Mouse (Mus musculus): ENCODE data around the gene Itm2c. TPM values are rescaled to one million over a fixed set of nuclear protein-coding genes. Genes with fewer than 3 reads are reported as not detected.

Itm2c gene
- polyA plus RNA-seq, 2 experiments from 2014 or later = 106 to 170 TPM

DNA sequence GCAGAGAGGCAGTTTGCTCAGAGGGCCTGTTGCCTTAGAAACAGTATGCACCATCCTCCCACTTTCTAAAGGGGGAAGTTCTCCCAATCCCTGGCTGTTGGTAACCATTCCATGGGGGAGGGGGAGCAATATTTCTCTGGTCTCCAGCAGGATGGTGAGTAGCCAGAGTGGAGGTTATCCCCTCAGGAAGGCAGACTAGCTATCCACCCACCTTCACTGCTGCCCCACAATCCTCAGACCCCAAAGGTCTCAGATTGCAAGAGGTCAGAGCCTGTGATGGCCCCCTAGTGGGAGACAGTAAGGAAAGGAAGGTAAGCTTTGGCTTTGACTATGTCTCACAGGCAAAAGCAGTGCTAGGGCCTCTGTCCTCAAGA lies 5.3 kb downstream of the Itm2c start:
- ATAC-seq = no peak

- ATAC-seq = no peak
Observed at GRCm38 (mm10) chr1:85900521-85901333, 6.6 kb downstream of the Itm2c start.

GRCm38 (mm10) chr1:85901516-85902107 lies 7.5 kb downstream of the Itm2c start:
- ATAC-seq = no peak

GRCm38 (mm10) chr1:85902108-85902561 lies 8.1 kb downstream of the Itm2c start:
- ATAC-seq = no peak

DNA sequence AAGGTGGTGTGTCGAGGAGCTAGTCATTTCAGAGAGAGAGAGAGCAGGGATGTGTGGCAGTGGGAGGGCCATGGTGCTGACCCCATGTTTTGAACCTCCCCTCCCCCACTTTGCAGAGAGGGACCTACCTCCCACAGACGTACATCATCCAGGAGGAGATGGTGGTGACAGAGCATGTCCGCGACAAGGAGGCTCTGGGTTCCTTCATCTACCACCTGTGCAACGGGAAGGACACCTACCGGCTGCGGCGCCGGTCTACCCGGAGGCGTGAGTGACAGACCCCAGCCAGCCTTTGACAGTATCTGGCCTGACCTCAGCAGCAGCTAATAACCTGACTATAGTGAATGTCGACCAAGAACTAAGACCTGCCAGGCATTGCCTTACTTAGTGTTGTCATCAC lies 12.8 kb downstream of the Itm2c start:
- ATAC-seq = no peak

- ATAC-seq = no peak
Observed at GRCm38 (mm10) chr1:85908754-85909590, 14.9 kb downstream of the Itm2c start.

- no peak for ATAC-seq
Observed at GRCm38 (mm10) chr1:85913078-85913755, 19.1 kb downstream of the Itm2c start.

- ATAC-seq = no peak
Observed at GRCm38 (mm10) chr1:85915890-85916289, 21.8 kb downstream of the Itm2c start.

- ATAC-seq = no peak
Observed at GRCm38 (mm10) chr1:85916830-85917450, 22.9 kb downstream of the Itm2c start.

GRCm38 (mm10) chr1:85919621-85920020 lies 25.5 kb downstream of the Itm2c start:
- ATAC-seq = peak; percentile 34

- ATAC-seq = no peak
Observed at GRCm38 (mm10) chr1:85921725-85922124, 27.6 kb downstream of the Itm2c start.

DNA sequence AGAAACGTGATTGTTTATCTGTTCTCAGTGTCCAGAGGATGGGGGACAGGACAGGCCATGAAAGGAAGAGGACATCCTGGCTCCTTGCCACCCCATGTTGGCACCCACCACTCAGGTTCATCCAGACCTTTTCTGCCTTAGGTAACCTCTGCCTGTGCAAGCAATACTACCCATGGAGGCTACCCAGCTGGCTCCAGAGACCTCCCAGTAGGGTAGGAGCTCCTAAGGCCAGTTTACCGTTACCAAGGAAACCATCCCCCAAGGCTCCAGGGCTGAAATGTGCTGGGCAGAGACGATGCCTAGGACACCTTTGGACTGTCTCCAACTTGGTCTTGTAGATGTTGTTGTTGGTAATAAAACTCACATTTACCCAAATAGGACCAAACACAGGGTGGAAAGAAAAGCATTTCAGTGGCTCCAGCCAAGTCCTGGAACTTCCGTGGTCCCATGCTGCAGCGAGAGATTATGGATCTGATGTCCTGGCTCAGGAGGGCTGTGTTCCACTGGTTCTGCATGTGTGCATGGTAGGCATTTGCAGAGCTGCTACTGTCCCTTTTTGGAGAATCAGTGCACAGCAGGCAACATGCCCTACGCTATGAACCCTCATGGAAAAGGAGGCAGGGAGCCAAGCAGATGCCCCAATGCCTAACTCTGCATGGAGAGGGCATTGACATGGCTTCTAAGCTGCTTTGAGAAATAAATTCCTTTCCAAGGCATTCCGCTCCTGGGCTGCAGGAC lies 28.2 kb downstream of the Itm2c start:
- no peak for ATAC-seq

DNA sequence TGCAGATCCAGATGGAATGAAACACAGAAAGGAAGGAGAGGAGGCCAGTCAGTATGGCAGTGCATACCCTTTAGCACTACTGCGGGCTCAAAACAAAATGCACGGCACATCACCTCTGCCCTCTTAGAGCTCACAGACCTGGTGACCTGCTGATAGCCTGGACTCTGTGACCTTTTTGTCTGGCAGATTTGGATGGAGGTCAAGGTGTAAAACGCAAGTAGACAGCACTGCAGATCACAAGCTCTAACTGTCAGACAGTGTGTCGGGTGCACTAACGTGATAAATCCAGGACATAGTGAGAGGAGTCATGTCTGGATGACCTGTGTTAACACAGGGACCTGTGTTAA lies 28.8 kb downstream of the Itm2c start:
- ATAC-seq = no peak

GRCm38 (mm10) chr1:85925183-85925582 lies 31.1 kb downstream of the Itm2c start:
- no peak for ATAC-seq

DNA sequence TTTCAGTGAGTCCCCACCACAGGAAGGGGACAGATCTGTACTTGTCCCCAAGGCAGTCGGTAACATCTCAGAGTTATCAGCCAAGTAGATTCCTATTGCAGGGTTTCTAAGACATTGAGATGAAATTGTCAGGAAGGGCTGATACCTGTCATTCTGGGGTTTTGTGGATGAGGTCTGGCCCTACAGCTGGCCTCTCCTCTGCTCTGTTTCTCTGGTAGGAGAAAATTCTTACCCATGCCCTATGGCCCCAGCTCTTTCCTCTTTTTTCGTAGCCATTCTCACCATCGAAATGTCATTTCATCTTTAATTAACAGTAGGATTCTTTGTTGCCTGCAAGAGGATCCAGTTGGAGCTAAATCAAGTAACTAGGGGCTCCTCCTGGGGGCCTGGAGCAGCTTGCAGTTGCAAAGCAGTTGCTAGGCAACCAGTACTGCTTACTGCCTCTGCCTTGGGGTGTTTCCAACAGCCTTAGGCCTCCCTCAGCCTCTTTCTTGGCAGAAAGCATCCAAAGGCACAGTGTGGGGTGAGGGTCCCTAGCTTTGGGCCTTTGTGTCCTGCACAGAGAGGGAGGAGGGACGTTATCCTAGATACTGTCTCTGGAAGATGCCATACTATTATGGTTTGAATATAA lies 34.1 kb downstream of the Itm2c start, which contains the start of gene 4933407L21Rik:
Gene 4933407L21Rik, plus strand, starts transcription at position 427 of the 631 bp plus-strand sequence.
- no peak for ATAC-seq

- no peak for ATAC-seq
Observed at GRCm38 (mm10) chr1:85928688-85929065, 34.6 kb downstream of the Itm2c start.

GRCm38 (mm10) chr1:85929406-85929805 lies 35.3 kb downstream of the Itm2c start:
- no peak for ATAC-seq

GRCm38 (mm10) chr1:85931170-85931569 lies 37.1 kb downstream of the Itm2c start:
- no peak for ATAC-seq

GRCm38 (mm10) chr1:85933226-85933625 lies 39.1 kb downstream of the Itm2c start:
- peak; percentile 21 for ATAC-seq

- ATAC-seq = no peak
Observed at GRCm38 (mm10) chr1:85933631-85934465, 39.8 kb downstream of the Itm2c start.
